Mouse (Mus musculus): Measurements from ENCODE around the gene Gm21962.
"Not testable (repeated sequence)": the region's sequence is repeated elsewhere in the genome, so short reads cannot be mapped to it uniquely, and the experiment has no call there.

The Gm21962 gene

DNA sequence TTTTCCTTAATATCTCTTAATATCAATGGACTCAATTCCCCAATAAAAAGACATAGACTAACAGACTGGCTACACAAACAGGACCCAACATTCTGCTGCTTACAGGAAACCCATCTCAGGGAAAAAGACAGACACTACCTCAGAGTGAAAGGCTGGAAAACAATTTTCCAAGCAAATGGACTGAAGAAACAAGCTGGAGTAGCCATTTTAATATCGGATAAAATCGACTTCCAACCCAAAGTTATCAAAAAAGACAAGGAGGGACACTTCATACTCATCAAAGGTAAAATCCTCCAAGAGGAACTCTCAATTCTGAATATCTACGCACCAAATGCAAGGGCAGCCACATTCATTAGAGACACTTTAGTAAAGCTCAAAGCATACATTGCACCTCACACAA lies at the start of gene Gm21962:
TSS of gene Gm21962 (plus strand) at position 301 of the 400 bp plus-strand sequence.
- not testable (repeated sequence) for DNase-seq

DNA sequence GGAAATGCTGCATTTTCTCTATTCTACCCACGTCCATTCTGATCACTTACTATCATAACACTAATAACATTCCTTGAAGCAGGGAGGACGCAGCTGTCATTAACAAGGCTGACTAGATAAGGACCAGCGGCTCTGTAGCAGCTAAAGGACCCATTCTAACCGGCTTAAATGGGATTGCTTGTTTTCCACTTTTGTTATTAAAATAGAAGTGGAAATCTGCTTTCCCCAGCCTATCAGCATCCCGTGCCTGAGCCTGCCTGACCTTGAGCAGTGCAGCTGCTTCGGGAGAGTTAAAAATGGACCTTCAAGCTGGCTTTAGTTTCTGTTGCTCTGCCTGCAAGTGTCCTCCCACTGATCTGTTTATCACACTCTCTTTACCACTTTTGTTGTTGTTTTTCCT lies 49.2 kb upstream of the Gm21962 start:
- DNase-seq = no peak

DNA sequence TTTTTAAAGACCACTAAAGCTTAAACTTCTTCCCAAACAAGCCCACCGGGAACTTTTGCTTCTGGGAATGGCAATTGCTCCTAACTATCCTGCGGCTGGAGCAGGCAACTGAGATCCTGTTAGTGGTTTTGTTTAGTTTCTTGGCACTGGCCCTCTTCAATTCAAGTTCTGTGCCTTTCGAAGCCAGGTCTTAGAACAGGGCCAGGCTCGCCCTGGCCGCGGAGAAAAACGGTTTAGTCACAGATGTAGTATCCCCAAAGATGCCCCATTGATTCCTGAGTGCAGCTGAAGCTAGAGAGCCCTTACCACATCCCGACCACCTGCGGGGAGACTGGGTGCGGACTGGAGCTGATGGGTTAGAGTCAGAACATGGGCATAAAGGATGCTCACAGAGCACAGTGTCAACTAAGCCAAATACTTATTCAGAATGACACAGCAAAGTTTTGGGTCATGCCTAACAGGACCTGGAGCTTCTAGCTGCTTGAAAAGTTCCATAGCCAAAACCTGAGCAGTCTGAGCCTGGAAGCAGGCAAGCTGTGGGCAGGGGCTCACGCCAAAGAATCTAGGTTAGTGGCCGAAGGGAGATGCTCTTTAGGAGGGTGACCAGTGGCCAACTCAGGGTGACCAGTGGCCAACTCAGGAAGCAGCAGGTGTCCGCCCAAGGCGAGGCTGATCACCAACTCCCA lies 48.3 kb upstream of the Gm21962 start:
- DNase-seq = no peak

DNA sequence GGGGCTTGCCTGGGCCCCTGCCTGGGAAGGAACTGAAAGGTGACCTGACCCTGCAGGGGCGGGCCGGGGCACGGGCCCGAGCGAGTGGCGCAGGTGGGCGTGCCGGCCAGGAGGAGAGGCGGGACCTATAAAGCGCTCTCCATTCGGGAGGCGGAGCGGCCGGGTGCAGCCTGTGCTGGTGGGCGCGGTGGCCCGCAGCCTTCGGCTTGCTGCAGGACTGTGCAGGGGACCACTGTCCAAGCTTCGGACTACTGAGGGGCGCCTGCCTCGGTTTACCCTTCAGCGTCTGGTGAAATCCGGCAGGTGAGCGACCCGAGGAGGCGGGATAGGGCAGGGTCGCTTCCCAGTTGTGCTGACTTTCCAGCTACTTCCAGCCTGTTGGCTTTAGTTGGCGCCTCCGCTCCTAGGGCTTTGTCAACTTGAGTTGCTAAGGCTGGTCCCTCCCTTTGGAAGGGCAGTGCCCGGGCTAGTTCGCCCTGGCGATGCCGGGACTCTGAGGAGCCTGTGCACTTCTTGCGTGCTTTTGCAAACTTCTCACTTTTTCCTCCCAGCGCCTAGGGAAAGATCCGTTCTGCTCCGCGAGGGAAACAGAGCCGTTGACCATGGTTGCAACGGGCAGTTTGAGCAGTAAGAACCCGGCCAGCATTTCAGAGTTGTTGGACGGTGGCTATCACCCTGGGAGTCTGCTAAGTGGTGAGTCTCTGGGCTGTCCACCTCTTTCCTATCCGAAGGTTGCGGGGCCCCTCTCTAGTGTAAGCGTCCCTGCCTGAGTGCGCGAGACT lies 47.6 kb upstream of the Gm21962 start:
- peak; percentile 29 to 37 for DNase-seq

DNA sequence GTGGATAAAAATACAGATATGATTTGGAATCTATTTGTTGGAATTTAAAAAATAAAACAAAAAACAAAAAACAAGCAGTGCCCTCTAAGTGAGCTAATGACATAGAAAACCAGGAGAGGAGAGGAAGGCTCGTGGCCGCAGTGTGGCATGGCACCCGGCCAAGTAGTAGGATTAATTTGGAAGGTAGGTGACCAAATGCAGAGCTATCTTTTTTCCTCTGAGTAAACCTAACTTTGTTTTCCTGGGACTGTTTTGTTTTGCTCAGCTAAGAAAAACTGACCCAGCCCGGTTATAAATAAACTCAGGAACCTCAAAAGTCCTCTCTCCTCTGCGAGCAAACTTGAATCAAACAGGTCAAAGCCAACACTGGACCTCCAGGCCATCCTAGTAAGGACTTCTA lies 46.3 kb upstream of the Gm21962 start:
- no peak for DNase-seq

DNA sequence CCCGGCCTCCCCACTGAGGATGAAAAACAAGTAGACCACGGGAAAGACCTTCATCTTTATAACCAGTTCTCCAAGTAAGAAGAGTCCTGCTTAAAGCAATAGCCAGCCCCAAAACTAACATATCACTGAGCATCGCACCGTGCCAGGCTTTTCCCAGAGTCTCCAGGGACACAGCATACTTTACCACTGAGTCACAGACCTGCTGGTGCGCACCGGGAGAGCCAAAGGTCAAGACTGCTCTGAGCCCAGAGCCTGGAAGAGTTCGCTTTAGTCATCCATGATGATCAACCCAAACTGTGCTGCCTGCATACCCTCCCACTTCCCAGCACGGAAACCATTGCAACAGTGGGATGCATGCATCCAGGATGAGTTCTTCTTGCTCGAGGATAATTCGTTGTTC lies 37.6 kb upstream of the Gm21962 start:
- DNase-seq = no peak

DNA sequence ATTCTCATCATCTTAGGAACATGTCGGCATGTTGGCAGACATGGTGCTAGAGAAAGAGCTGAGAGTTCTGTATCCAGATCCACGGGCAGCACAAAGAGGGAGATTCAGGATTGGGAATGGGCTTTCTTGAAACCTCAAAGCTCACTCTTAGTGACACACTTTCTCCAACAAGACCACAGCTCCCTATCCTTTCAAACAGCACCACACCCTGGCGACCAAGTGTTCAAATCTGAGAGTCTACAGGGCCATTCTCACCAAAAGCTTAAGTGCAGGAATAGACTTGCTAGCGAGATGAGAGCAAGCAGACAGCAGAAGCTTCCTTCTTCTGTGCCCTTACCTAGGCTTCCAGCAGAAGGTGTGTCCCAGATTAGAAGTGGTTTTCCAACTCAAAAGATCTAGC lies 34.8 kb upstream of the Gm21962 start:
- no peak for DNase-seq

DNA sequence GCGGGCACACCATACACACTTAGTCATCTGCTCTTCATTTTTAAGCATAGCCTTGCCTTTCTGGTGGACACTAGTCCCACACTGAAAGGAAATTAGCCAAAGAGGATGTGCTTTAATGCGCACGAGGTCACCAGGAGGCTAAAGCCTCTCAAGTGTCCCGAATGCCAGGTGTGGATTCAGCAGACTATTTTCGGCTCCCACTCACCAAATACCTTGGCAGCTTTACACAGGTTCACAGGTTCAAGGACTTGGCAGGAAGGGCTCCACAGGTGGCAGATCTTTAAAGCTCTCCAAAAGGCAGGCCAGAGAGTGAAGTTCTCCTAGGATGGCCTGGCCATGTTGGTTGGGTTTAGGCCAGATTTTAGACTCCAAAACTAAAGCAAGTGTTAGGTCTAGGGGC lies 30.1 kb upstream of the Gm21962 start:
- no peak for DNase-seq

DNA sequence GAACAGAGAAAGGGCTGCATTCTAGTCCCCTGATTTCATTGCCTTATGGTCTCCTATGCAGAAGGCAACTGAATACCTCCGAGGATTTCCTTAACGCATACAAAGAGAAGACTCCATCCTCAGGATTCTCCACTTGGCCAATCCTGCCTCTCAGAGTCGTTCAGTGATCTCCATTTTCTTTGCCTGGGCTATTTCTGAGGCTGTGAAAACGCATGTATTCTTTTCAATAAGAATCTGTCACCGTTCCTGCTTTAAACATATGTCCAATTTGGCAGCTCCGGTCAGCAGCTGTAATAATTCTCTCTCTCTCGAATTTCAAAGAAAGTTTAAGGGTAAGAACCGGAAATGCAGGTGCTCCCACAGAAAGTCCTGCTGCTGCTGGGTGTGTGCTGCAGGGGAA lies 29.2 kb upstream of the Gm21962 start:
- DNase-seq = no peak

DNA sequence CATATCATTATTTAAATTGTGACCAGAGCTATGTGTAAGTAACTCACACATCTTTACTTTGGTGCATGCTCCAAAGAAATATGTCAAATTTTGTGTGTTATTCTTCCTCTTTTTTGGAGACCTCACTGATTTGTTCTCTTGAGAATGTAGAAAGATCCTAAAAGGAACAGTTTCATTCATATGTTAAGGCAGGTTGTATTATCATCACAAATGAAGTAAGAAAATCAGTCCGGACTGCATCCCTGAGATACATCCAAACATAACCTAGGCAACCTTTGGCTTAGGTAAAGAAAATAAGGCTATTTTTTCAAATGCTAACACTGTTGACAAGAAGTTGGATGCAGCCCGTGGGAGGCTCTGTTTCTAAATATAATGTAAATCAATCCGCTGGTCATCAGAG lies 28.8 kb upstream of the Gm21962 start:
- no peak for DNase-seq

DNA sequence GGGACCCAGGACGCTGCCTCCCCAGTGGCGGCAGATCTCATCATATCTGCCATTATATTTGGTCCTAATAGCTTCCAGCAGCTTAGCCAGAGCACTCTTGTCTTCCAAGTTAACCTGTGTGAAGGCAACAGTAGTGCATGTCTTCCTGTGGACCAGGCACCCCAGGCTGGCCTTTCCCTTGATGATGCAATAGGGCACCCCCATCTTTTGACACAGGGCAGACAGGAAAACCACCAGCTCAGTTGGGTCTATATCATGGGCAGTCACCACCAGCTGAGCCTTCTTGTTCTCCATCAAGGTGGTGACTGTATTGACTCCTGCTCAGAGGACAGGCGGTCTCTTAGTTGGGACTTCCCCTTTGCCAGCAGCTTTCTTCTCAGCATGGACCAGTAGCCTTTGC lies 27.2 kb upstream of the Gm21962 start:
- no peak for DNase-seq

DNA sequence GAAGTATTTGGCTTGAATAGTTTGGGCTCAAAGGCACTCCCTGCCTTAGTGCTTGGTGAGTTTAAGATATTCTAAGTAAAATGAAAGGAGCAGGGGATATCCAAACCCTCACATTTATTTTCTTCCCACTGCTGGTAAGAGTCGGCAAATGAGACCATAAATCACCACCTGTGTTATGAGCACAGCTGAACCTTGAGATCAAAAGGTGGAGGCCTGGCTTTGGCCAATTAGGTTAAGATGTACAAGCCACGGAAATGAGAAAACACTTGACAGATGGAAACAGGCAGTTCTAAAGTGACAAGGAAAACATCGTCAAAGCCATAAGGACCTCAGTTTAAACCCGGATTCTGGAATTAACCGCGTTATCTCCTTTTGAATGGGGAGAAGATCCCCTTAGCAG lies 26.4 kb upstream of the Gm21962 start:
- no peak for DNase-seq

DNA sequence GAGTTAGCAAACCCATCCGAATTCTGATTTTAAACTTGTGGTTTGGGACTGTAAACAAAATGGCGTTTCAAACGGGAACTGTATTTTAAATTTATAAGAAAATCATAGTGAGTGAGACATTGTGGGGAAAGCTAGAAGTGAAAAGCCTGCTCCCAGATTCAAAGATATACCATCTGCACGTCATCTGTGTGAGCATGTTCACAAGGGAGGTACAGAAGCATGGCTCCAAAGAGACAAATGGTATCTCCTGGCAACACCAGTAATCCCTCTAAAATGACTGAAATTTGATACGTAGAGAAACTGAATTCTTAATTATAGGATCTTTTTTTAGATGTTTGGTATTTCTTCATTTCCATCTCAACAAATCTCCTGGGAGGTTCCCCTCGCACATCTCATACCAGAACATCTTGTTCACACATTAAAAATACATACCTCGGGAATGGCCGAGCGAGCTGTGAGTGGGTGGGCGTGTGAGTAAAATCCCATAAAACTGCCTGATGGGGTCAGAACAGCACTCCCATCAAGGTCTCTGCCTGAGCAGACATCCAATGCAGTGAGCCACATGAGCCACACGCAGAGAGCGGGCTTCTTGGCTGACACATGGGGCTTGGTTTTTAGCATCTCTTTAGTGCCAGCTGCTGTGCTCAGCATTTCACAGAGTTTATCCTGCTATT lies 23.8 kb upstream of the Gm21962 start:
- no peak for DNase-seq

DNA sequence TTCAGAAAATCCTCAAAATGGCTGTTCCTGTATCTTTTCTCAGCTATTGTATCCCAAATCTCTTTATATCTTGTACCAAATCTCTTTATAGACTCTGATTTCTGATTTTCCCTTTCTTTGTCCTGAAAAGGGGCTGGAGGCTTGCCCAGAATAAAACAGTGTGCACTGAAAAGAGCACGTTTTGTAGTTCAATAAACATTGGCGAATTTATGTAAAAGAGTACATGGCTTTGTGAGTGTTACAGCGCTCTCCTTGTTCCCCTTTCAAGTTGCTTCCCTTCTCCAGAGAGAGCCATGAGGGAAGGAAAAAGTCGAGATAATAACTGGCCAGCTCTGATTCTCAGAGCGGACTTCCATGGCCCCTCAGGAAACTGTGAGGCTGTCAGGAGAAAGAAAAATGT lies 22.2 kb upstream of the Gm21962 start:
- DNase-seq = no peak

DNA sequence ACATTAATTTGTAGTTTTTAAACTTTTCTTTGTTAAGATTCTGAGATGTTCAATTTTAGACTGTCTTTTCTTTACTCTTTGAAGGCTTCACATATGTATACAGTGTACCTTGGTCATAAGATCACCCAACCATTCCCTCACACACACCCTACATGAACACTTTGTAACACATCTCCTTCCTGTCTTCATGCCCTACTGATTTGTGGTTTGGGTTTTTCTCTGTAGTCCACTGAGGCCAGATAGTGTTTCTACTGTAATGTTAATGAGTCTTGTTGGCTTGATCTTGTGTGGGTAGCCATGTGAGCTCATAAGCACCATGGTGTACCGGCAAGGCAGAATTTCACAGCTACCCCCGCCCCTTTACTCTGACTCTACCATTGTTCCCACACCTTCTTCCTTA lies 18.5 kb upstream of the Gm21962 start:
- no peak for DNase-seq

DNA sequence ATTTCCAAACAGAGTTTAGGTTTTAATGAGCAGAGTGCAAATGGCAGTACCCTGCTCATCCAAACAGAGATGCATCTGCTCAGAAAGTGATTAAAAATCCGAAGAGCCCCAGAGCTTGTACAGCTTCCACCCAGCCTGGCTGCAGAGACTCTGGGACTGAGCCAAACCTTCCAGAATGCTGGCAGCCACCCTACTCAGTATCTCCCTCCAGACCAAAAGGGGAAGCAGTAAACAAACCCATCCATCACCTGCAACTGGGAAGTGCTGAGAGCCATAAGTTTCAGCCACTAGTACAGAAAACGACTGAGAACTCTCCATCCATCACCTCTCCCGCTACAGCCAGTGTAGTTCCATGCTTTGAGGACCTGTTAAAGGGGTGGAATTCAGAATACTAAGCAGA lies 9.6 kb downstream of the Gm21962 start:
- no peak for DNase-seq

DNA sequence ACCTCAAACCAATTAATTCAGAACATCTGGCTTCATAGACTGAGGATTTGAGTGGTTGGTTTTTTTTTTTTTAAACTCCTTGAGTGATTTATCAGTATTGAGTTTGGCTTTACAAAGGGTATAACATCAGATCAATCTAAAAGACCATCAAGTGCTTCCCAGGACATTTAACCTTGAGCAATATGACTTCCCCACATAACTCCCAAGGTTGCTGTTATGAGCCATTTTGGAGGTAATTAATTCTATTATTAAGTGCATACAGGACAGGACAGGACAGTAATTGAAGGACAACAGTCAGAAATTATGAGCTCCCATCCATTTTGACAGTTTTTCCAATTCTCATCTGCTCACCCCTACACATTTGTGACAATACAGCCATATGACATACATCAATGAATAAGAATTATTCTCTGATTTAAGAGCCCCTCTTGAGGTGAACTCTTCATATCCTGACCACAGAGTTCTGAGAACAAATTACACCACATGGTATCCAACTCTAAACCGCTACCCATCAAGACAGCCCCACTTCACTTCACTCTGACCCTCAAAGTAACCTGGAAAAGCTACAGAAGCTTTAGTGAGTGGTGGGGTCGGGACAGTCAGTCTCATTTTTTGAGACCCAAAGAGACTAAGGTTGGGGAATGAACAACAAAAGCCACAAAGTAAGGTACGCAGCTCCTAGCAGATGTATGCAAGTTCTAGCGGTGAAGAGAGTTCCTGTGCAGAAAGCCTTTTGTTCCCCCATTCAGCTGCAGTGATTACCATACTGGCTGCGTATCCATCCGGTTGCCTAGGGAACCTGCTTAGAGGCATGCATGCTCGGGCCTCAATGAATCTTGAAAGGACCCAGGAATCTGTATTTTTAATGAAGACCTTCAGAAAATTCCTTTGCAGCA lies 11.8 kb downstream of the Gm21962 start:
- DNase-seq = no peak

DNA sequence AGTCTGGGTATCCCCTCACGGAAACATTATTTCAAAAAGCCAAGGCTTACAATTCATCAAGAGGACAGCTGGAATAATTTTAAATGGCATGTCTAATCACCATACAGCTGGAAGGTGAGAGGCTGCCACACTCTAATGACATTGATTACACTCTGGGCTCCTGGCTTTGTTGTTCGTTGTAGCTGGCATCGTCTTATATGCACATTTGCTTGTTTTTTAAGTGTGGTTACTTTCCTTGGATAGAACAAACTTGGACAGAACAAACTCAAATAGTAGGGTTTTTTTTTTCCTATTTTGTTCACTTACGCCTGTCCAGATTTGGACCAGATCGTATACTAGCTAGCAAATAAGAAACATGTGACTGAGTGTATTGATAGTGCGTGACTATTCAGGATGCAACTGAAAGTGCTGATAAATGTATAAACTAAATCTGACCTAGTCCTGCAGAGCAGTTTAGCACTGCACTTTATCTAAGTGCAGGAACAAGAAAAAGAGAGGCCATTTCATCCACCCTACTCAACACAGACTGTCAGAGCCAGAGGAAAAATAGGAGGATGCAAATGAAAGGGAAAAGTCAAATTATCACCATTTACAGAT lies 12.6 kb downstream of the Gm21962 start:
- DNase-seq = no peak

DNA sequence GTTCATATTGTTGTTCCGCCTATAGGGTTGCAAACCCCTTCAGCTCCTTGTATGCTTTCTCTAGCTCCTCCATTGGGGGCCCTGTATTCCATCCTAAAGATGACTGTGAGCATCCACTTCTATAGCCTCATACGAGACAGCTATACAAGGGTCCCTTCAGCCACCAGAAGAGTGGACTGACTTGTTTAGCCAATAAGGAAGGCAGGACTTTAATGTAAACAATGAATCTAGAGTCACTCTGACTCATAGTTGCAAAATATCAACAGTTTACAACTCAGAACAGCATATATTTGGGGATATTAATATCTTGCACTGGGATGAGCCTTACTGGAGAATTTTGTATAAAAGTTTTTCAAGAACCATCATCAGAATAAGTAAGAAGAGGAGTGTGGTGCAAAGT lies 15.6 kb downstream of the Gm21962 start:
- no peak for DNase-seq

DNA sequence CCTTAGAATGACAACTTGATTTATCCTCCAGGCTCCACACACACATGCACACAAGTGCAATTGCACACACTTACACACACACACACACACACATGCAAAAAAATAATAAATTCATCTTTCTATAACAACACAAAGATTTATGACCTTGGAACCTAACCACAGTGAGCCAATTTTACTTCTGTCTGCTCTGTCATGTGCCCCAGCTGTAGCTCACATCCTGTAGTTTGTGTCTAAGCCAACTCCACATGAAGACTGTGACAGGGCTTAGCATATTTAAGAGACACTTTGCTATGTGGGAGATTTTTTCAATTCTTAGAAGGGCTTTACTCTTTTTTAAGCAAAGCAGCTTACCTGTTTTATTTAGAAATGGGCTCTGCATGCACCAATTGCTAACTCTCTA lies 20.2 kb downstream of the Gm21962 start:
- DNase-seq = no peak

DNA sequence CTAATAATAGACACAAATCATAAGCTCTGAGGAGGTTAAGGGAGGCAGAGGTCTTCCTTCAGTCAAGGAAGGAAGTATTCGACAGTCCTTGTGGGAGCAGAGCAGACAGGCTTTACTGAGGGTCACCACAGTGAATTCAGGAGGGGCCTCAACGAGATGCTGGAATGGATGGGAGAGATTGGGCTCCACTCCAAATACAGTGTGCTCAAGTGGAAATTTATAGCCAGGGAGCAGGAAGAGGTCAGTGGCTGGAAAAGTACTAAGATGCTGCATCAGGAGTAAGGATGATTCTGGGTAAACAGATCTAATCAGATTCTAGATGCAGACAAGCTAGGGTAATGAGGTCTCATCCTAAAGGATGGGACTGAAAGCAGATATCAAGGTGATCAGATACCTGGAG lies 44.6 kb downstream of the Gm21962 start:
- no peak for DNase-seq

DNA sequence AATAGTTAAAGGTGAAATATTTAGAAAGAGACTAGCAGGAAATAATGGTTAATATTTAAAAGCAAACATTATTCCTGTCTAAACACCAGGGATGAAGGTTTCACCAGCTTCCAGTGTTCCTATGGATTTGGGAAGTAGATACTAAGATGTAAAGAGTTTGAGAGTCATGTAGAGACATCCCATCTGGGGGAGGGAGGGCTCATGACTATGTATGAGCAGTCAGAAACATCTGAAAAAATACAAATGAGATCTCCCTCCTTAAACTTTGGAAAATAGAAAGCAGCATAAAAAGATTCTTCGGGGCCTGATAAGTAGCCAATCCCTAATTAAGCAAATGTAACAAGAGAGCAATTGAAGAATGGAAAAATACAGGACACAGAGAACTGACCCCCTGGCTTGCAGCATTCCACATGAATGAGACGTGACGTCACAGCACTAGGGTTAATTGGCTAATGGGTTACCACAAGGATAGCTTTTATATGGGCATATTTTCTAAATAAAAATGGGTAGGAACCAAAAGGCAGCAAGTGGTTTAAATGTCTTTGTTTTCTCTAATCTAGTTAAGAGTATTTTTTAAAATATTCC lies 45.3 kb downstream of the Gm21962 start:
- DNase-seq = no peak
